Mouse (Mus musculus) midbrain, embryonic 14.5 days (tissue): ENCODE measurements at regions not wholly inside any gene's neighbourhood (a gene's known extent, or its start where the extent isn't known, plus 50 kb on each side); places are given as distances from the start of the nearest gene placed in this dataset.
"Not testable (repeated sequence)": the region's sequence is repeated elsewhere in the genome, so short reads cannot be mapped to it uniquely, and the experiment has no call there.

Source experiments
- ATAC-seq: fragments of 200-750 bp; cut with Nextera tagmentation; 2 replicates; pipeline ENCODE4 v1.8.0; 2017; ENCODE audit warnings: moderate number of reproducible peaks, moderate library complexity; ENCODE audit not compliant: low FRiP score, low TSS enrichment
- DNase-seq: peaks from one replicate; pipeline ENCODE4 v3.0.0-alpha.2; 2015
- H3K27ac ChIP-seq: fragments of 300-500 bp; sonication (generic); replicated peaks from 2 replicates; pipeline ENCODE4 v1.5.1; 2014; ENCODE audit warnings: mild to moderate bottlenecking, low read depth, low read length, moderate library complexity
- H3K27me3 ChIP-seq: fragments of 300-500 bp; sonication (generic); 2 replicates; pipeline ENCODE4 v1.6.1; 2014; ENCODE audit warnings: low read length, control low read depth, mixed read lengths; ENCODE audit not compliant: control insufficient read depth, insufficient read depth
- H3K36me3 ChIP-seq: fragments of 300-500 bp; sonication (generic); 2 replicates; pipeline ENCODE4 v1.6.1; 2014; ENCODE audit warnings: low read length, control low read depth; ENCODE audit not compliant: control insufficient read depth, insufficient read depth
- H3K4me1 ChIP-seq: fragments of 300-500 bp; sonication (generic); 2 replicates; pipeline ENCODE4 v1.6.1; 2014; ENCODE audit warnings: mild to moderate bottlenecking, antibody characterized with exemption, low read length, control low read depth; ENCODE audit not compliant: control insufficient read depth, insufficient read depth
- H3K4me2 ChIP-seq: fragments of 300-500 bp; sonication (generic); 2 replicates; pipeline ENCODE4 v1.6.1; 2014; ENCODE audit warnings: mild to moderate bottlenecking, low read length, moderate library complexity
- H3K4me3 ChIP-seq: fragments of 300-500 bp; sonication (generic); replicated peaks from 2 replicates; pipeline ENCODE4 v1.5.1; 2014; ENCODE audit warnings: low read depth, low read length
- H3K9ac ChIP-seq: fragments of 300-500 bp; sonication (generic); replicated peaks from 2 replicates; pipeline ENCODE4 v1.6.1; 2014; ENCODE audit warnings: mild to moderate bottlenecking, low read length, moderate library complexity
- H3K9me3 ChIP-seq: fragments of 300-500 bp; sonication (generic); 2 replicates; pipeline ENCODE4 v1.6.1; 2016; ENCODE audit warnings: low read length, control low read depth, mixed read lengths; ENCODE audit not compliant: control insufficient read depth
- WGBS: fragments of 180-500 bp; shearing (Covaris S2); extraction: QIAGEN DNeasy Blood & Tissue Kit; methylation state at CpG from one replicate; pipeline ENCODE4 v1.1.7; 2014; 5-methylcytosine and 5-hydroxymethylcytosine counted together

DNA sequence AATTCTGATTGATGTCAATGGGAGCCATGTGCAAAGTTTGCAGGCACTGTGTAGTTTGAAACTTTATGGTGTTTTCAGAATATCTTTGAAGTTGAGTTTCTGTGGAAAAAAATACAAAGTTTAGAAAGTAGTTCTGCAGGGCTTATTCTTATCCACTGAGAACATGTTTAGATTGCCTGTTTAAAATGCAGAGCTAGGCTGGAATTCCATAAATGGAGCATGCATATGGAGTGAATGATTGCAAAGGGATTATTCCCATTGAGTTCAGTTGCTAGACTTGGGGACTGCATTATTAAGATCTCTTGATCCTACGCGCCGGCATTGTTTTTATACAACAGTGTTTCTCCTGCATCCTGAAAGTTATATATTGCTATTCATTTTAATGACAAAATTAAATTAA, 397.8 kb upstream of the Gm21833 start:
- no peaks in the 10 kb centered on the region for H3K9me3 ChIP-seq
- no peak overlapping the region for H3K4me2 ChIP-seq
- 92% methylated on average over 3 of the region's 3 CpGs for WGBS
- DNase-seq = no peak
- no peak for ATAC-seq
- H3K27ac ChIP-seq = no peak overlapping the region
- no peak overlapping the region for H3K9ac ChIP-seq
- no peaks in the 10 kb centered on the region for H3K36me3 ChIP-seq
- no peak overlapping the region for H3K4me3 ChIP-seq
- H3K4me1 ChIP-seq = no peaks in the 10 kb centered on the region
- no peaks in the 10 kb centered on the region for H3K27me3 ChIP-seq

DNA sequence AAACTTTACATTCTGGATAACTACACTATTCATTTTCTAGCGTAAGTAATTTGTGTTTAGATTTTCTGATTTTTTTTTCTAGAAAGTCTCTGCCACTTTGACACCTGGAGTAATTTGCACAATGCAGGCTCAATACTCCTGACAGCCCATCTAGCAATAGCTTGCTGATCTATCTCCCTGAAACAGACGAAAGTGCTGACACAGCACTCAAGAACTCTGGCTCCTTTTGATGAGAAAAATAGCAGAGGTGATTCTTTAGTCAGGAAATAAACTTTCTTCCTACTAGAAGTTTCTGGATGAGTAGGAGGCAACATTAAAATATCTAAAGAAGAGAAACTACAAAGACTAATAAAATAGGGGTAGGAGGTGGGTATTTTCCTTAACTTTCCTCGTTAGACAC, 397.1 kb upstream of the Gm21833 start:
- H3K4me1 ChIP-seq = no peaks in the 10 kb centered on the region
- ATAC-seq (no peak), DNase-seq (no peak)
- WGBS = 85% methylated on average over 3 of the region's 3 CpGs
- H3K4me2 ChIP-seq = no peak overlapping the region
- H3K4me3 ChIP-seq = no peak overlapping the region
- no peaks in the 10 kb centered on the region for H3K36me3 ChIP-seq
- no peak overlapping the region for H3K27ac ChIP-seq
- no peak overlapping the region for H3K9ac ChIP-seq
- no peaks in the 10 kb centered on the region for H3K9me3 ChIP-seq
- H3K27me3 ChIP-seq = no peaks in the 10 kb centered on the region

DNA sequence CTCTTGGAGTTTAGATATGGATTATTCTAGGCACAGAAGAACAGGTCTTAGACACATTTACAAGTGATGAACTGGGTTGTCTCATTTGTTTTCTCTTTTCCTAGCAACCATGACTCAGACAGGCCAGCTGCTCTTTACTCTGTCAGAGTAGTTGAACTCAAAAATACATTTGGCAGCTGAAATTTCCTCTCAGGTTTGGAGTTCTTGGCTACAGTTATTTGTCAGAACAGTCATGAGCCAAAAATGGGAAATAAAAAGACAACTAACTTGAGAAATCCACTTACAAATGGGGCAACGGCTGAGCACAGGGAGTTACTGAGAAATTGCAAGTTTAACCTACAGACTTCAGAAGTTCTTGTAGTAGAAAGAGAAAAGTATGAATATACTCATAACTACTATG, 396.4 kb upstream of the Gm21833 start:
- no peak for DNase-seq
- no peak overlapping the region for H3K4me3 ChIP-seq
- no peaks in the 10 kb centered on the region for H3K36me3 ChIP-seq
- H3K9ac ChIP-seq = no peak overlapping the region
- H3K9me3 ChIP-seq = no peaks in the 10 kb centered on the region
- 90% methylated on average over 1 of the region's 1 CpGs for WGBS
- no peaks in the 10 kb centered on the region for H3K4me1 ChIP-seq
- no peaks in the 10 kb centered on the region for H3K27me3 ChIP-seq
- H3K27ac ChIP-seq = no peak overlapping the region
- no peak overlapping the region for H3K4me2 ChIP-seq
- ATAC-seq = no peak

DNA sequence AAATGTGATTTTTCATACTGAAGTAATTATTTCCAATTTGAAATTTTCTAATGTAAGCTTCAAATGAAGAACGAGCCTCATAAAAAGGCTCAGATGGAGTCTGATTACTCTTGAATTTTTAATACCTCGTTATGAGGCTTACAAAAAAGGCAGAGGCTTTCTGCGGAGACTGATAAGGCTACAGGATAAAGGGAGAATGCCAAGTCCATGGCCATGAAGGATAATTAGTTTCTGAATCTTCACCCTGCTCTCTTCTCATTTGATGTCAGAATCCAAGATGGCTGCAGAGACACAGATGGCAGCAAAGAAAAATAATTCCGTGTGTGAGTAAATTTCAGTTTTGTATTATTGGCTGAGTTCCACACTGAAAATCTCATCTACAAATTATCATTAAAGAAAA, 367.3 kb upstream of the Gm21833 start:
- Histone ChIP-seq H3K27ac (no peak overlapping the region), H3K4me3 (no peak overlapping the region), H3K4me1 (no peaks in the 10 kb centered on the region), H3K9me3 (no peaks in the 10 kb centered on the region; the same call in 1 of the 2 replicates), H3K4me2 (no peak overlapping the region), H3K36me3 (no peaks in the 10 kb centered on the region), H3K27me3 (no peaks in the 10 kb centered on the region), H3K9ac (no peak overlapping the region)
- peak; percentile 71; the same call in 1 of the 2 replicates for ATAC-seq
- DNase-seq = peak; percentile 49
- 40% methylated on average over 4 of the region's 4 CpGs for WGBS

DNA sequence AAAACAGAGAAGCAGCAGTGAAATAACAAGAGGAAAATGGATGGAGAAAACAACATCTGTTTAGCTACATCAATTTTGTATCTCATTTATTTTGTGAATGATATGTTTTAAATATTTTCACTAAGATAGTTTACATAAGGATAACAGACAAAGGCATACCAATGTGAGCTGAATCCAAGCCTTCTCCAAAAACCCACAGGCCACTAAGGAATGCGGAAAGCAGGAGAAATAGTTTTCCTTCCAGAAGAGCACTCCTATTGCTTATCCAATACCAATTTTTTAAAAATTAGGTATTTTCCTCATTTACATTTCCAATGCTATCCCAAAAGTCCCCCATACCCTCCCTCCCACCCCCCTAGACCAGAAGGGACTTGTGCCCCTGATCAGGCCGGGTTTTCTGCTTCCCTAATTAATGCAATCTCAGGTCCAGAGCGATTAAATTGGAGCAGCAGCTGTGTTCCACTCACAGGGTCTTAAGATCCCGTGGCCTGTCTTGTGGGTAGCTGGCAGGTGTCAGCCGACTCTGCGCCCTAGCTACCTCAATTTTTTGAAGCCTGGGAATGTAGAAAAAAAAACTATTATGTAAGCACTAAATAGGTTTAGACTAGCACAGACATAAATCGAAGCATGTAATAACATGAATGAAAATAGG, 357.3 kb upstream of the Gm21833 start:
- ATAC-seq (no peak; the same call in 1 of the 2 replicates), DNase-seq (peak; percentile 26)
- no peaks in the 10 kb centered on the region for H3K27me3 ChIP-seq
- H3K9me3 ChIP-seq = no peaks in the 10 kb centered on the region
- H3K4me1 ChIP-seq = no peaks in the 10 kb centered on the region
- no peak overlapping the region for H3K4me2 ChIP-seq
- 0 out of 2 replicates have a peak overlapping the region, but pooled peaks have one; percentile 26 for H3K27ac ChIP-seq
- H3K9ac ChIP-seq = no peak overlapping the region
- no peaks in the 10 kb centered on the region for H3K36me3 ChIP-seq
- H3K4me3 ChIP-seq = no peak overlapping the region
- WGBS = 32% methylated on average over 7 of the region's 7 CpGs

DNA sequence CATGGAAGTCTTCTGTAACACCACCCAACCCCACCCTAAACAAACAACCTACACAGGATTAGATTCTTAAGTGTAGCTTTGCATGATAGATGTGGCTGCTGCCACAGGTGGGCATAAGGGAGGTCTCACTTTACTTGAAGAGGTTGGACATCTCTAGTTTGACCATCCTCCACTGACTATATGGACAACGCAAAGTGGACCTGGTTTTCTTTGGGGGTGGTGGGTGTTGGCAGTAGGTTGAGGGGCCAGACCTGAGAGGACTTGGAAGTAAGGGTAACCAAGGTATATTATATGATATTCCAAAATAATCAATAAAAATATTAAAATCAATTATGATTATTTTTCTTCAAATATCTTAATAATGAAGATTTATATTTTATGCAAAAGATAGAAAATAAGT, 307.8 kb upstream of the Gm21833 start:
- H3K27me3 ChIP-seq = no peaks in the 10 kb centered on the region
- no peaks in the 10 kb centered on the region for H3K9me3 ChIP-seq
- WGBS = 95% methylated on average over 1 of the region's 1 CpGs
- no peak overlapping the region for H3K4me2 ChIP-seq
- no peak overlapping the region for H3K27ac ChIP-seq
- no peaks in the 10 kb centered on the region for H3K4me1 ChIP-seq
- H3K9ac ChIP-seq = no peak overlapping the region
- DNase-seq (no peak), ATAC-seq (peak; percentile 50; the same call in 1 of the 2 replicates)
- no peak overlapping the region for H3K4me3 ChIP-seq
- no peaks in the 10 kb centered on the region for H3K36me3 ChIP-seq

DNA sequence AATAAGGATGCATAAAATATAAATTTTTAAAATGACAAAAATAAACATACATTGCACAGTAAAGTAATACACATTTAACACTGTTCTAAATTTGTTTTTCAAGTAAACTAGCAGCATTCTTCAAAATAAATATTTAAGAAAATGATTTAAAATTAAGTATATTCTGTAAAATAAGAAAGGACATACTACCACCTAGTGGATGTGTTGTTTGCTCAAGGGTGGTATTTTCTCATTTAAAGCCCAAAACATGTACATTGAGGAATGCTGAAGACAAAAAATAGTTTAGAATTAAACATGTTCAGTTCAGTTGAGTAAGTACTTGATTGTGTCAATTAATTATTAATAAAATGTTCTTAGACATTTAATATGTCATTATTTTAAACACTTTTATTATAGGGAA, 306.6 kb upstream of the Gm21833 start:
- no peaks in the 10 kb centered on the region for H3K4me1 ChIP-seq
- H3K27me3 ChIP-seq = no peaks in the 10 kb centered on the region
- H3K9me3 ChIP-seq = no peaks in the 10 kb centered on the region
- H3K36me3 ChIP-seq = no peaks in the 10 kb centered on the region
- H3K27ac ChIP-seq = no peak overlapping the region
- DNase-seq (peak; percentile 76), ATAC-seq (no peak)
- H3K9ac ChIP-seq = no peak overlapping the region
- H3K4me3 ChIP-seq = no peak overlapping the region
- no peak overlapping the region for H3K4me2 ChIP-seq

DNA sequence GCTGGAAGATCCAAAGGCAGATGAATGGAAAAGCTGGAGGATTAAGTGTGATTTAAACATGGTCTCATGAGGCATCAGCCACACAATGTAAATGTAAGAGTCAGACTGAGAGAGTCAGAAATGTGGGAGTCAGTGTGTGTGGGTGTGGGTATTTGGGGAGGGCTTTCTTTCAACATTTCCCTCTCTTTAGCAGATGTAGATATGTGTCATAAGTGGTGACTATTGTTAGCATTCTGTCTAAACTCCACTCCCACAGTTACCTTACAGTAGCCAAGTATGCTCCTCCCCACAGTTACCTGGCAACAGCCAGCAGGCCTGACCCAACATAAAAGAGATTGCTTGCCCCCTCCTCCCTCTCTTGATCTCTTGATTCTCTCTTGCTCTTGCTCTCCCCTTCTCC, 263.8 kb upstream of the Gm21833 start:
- H3K27me3 ChIP-seq = no peaks in the 10 kb centered on the region
- no peak overlapping the region for H3K4me3 ChIP-seq
- DNase-seq (no peak), ATAC-seq (no peak)
- no peaks in the 10 kb centered on the region for H3K4me1 ChIP-seq
- H3K9me3 ChIP-seq = no peaks in the 10 kb centered on the region
- H3K4me2 ChIP-seq = no peak overlapping the region
- H3K27ac ChIP-seq = no peak overlapping the region
- no peak overlapping the region for H3K9ac ChIP-seq
- H3K36me3 ChIP-seq = no peaks in the 10 kb centered on the region

DNA sequence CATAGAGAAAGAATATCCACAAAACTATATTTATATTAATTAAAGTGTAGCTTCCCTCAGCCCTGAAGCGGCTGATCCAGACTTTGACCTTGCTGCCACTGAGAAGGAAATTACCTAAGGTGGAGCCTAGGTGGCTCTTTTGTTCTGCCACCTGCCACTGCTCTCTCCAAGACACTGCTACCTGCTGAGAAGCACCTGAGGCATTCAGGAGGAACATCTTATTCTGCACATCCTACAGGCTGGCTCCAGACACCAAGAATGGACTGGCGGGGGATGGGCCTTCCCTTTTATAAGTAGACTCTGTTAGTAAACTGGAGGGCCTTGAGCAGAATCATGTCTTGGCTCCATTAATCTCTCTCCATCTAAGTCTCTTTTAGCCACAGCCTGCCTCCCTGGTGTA, 231.7 kb upstream of the Gm21833 start:
- H3K4me2 ChIP-seq, H3K36me3 ChIP-seq, ATAC-seq, H3K27me3 ChIP-seq, H3K9me3 ChIP-seq, H3K4me3 ChIP-seq, H3K4me1 ChIP-seq, H3K9ac ChIP-seq, H3K27ac ChIP-seq: not testable (repeated sequence)
- DNase-seq = peak; percentile 2
- WGBS = 73% methylated on average over 2 of the region's 2 CpGs
